Mouse (Mus musculus): ENCODE results near the gene Nav2.

DNA sequence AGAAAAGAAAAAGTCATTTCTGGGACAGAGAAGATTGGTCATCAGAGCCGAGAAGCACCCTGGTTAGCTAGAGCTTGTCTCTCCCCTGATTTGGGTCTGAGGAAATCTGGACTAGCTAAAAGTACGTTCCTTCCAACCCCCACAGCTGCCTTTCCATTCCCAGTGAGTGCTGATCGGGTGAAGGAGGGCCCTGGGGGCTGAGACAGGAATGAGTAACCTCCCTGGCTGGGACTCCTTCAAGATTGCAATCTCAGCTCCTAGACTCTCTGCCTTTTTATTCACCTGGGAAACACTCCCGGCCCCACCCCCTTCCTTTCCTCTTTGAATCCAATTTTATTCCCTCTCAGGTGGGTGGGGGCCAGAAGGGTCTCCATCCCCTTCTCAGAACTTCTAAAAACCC is 612.8 kb downstream of the Nav2 start:
- TF ChIP-seq CTCF (conservative IDR thresholded peaks at IDR 0.05; ENCODE audit: low read length) (no peak), NANOG (IDR thresholded peaks at IDR 0.05; ENCODE audit: borderline replicate concordance, low read length) (no peak), POU5F1 (IDR thresholded peaks at IDR 0.05; ENCODE audit: borderline replicate concordance, low read length) (no peak)

Data from E14TG2a.4 (cell line).